Mouse (Mus musculus) embryo, embryonic 10.5 days (tissue): ENCODE results near the gene St6galnac4.
A peak's percentile ranks its signal among the peaks of the same experiment; 100 is the strongest.

Experiments
- DNase-seq: peaks from one replicate; pipeline ENCODE4 v3.0.0-alpha.2; 2015; ENCODE audit warnings: low spot score

St6galnac4 gene

DNA sequence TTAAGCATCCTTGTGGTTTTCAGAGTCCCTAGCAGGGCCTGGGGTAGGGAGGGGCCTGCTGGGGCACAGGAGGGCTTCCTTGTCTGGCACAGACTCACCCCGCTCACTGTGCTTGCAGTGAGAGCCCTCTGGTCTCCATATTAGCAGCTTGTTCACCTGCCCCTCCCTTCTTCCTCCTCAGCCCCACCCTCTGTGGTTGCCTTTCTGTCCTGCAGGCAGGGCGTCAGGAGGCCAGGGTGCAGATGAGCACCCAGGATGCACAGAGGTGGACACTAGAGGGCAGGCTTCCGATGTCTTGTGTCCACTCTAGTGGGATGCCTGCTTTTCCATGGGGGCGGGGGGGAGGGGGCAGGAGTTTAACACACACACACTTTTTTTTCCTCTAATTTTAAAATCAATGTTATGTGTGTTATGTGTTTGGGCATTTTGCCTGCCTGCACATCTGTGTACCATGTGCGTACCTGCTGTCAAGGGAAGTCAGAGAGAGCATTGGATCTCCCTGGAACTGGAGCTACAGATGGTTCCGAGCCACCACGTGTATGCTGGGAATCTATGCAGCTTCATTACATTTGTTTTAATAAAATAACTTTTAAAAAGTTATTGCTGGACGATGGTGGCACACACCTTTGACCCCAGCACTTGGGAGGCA is 14.6 kb downstream of the St6galnac4 start:
- DNase-seq = peak; percentile 72

DNA sequence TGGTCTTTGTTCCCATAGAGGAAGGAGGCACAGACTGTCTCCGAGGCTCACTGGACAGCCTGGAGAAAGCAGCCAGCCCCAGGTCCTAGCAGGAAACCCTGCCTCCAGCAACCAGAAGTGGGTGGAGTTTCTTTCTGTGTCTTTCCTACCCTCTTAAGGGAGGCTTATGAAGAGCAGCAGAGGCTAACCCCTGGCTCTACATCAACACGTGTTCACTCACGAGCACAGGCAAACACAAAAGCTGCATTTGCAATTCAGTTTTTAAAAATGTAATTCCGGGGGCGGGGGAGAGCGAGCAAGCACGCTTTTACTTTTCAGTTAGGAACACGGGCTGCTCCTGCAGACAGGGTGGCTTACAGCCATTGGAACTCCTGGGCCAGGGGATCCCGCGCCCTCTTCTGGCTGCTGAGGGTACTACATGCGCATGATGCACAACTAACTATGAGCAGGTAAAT is 15.7 kb downstream of the St6galnac4 start:
- peak; percentile 92 for DNase-seq

GRCm38 (mm10) chr2:32604631-32605030 is 17.7 kb downstream of the St6galnac4 start:
- DNase-seq = no peak

GRCm38 (mm10) chr2:32606161-32607142 is 19.6 kb downstream of the St6galnac4 start:
- peak; percentile 91 for DNase-seq

- DNase-seq = peak; percentile 75
Measured at GRCm38 (mm10) chr2:32607262-32607947, 20.5 kb downstream of the St6galnac4 start.

DNA sequence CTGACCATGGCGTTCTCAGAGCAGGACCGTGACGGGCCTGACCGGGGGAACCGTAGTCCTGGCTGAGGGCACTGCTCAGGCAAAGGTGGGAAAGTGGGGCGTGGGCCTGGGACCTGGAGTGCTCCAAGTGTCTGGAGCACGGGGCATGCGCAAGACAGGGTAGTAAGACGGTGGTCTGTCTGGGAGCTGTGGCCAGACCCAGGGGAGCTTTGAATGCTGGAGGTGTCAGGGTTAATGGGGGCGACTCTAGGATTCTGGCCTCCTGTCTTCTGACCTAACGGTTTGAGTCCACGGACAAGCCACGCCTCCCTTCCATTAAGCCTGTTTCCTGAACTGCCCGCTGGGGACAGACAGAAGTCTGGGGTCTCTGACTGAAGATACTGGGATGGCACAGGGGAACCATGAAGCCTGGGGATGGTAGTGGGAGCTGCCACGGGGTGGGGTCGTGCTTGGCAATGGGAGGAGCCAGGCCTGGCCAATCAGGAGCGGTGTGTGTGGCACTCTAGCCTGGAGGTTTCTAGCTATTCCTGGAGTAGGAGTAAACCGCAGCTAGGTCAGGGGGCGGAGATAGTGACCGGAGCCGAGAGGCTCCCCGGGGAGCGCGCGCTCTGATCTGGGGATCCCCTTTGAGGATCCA is 21.4 kb downstream of the St6galnac4 start:
- peak; percentile 84 for DNase-seq

DNA sequence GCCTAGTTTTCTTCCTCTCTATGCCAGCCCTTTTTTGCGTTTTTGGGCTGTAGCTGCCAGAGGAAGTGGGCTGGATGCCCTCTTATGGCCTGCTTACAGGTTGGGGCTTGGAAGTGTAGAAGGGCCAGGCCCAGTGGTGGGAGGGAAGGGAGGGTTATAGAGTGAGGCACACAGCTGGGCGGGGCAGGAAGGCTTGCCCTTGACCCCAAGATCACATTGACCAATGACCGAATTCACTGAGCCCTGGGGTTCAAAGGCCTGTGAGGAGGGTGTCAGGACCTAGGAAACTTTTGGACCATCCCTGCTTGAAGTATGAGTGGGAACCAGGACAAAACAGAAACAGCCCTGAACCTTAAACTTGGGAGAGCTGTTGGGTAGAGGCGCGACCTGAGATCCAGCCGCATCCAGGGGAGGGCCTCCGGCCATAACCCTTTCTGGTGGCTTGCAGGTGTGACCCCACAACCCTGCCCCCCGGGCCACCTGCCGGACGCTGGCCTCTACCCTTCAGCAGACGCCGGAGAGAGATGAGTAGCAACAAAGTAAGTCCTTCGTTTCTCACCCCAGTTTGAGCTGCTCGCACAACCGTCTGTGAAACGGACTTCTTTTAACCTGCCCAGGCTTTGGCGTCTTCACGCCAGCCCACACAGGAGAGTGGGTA is 22.0 kb downstream of the St6galnac4 start:
- DNase-seq = no peak

GRCm38 (mm10) chr2:32610610-32611229 is 23.8 kb downstream of the St6galnac4 start:
- DNase-seq = peak; percentile 74

- no peak for DNase-seq
Measured at GRCm38 (mm10) chr2:32612274-32612673, 25.4 kb downstream of the St6galnac4 start.

GRCm38 (mm10) chr2:32617109-32617508 is 30.2 kb downstream of the St6galnac4 start:
- no peak for DNase-seq

- no peak for DNase-seq
Measured at GRCm38 (mm10) chr2:32617601-32618000, 30.7 kb downstream of the St6galnac4 start.

DNA sequence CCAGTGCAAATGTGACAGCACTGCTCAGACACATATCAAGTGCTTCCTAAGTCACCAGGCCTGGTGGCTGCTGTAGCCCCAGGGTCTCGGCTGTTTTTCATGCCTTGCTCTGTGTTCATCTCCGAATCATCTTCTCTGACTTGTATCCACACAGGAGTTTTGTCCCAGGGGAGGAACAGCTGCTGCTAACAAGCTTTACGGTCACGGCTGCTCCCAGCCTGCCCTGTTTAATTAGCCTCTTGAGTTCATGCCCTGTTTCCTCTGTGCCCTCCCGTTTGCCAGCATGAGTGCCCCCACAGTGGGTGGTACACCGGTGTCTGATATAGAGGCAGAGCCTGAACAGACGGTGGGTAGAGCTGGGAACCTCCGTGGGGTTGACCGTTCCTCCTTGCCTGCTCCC is 31.2 kb downstream of the St6galnac4 start:
- no peak for DNase-seq

GRCm38 (mm10) chr2:32620682-32621516 is 34.0 kb downstream of the St6galnac4 start:
- peak; percentile 75 for DNase-seq

GRCm38 (mm10) chr2:32621517-32621859 is 34.6 kb downstream of the St6galnac4 start, which contains the start of gene Ak1:
Gene Ak1 (plus strand): TSS chr2:32621758.
- no peak for DNase-seq

DNA sequence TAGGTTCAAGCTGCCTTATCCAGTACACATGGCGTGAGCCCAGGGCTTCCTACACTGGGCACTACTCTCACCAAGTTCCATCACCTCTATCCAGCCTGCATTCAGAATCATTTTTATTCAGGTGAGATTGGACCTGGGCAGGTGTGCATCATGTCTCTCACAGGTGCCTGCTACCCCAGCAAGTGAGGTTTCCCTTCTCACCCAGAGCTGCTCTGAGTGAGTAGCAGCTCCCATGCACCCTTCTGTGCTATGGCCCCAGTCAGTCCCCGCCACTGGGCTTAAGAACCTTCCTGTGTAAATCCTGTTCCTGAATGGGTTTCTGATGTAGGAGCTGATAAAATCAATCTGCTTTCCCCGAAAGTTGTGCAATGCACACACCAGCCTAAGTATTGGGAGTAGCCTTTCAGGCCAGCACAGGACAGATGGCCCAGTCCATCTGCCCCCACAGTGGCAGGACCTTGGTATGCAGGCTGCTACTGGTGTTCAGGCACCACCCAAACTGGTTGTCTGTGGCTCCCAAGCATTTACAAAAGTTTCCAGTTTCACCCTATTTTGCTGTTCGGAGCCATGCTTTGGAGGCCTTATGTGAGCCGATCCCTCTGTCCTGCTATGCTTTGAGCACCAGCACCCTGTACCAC is 37.3 kb downstream of the St6galnac4 start:
- no peak for DNase-seq

DNA sequence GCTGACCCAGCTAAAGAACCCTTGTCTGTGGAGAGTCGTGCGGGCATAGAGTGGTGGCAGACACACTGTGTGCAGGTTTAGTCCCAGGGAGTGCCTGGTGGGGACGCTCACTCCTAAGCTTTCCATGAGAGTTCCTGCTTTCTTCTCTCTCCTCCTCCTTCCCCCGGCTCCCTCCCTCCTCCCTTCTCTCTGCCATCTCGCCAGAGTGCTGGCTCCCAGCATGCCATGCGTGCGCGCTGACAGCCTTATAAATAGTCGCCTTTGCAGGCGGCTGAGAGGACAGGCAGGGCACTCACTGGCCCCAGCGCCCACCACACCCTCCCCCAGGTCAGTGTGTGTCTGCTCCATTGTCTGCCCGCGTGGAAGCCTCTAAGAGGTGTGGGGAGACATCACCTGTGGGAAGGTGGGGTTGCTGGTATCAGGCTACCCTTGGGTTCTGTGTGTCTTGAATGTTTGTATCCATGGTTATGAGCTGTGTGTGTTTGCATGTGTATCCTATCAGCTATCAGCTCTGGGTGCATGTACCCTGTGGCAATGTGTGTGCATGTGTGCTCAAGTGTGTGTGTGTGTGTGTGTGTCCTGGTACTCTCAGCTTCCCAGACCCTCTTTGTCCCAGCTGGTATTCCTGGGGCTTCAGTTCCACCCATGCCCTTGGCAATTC is 38.4 kb downstream of the St6galnac4 start:
- peak; percentile 85 for DNase-seq

- DNase-seq = no peak
Measured at GRCm38 (mm10) chr2:32625873-32626694, 39.2 kb downstream of the St6galnac4 start.
